Mouse (Mus musculus) hindbrain, embryonic 14.5 days (tissue): ENCODE results near the gene Prkcz. TPM values are rescaled to one million over a fixed set of nuclear protein-coding genes. Genes with fewer than 3 reads are reported as not detected.

Experiments
- ATAC-seq: fragments of 200-750 bp; cut with Nextera tagmentation; 2 replicates; pipeline ENCODE4 v1.8.0; 2017; ENCODE audit warnings: moderate number of reproducible peaks, mild to moderate bottlenecking, moderate TSS enrichment, moderate library complexity; ENCODE audit not compliant: low FRiP score
- DNase-seq: peaks from one replicate; pipeline ENCODE4 v3.0.0-alpha.2; 2015; ENCODE audit warnings: low spot score
- H3K27ac ChIP-seq: fragments of 300-500 bp; sonication (generic); 2 replicates; pipeline ENCODE4 v1.5.1; 2014; ENCODE audit warnings: mild to moderate bottlenecking, moderate library complexity
- H3K27me3 ChIP-seq: fragments of 300-500 bp; sonication (generic); 2 replicates; pipeline ENCODE4 v1.6.1; 2014; ENCODE audit warnings: mild to moderate bottlenecking, low read length, mixed read lengths; ENCODE audit not compliant: control insufficient read depth, insufficient read depth
- H3K36me3 ChIP-seq: fragments of 300-500 bp; sonication (generic); replicated peaks from 2 replicates; pipeline ENCODE4 v1.6.1; 2014; ENCODE audit not compliant: control insufficient read depth, insufficient read depth
- H3K4me1 ChIP-seq: fragments of 300-500 bp; sonication (generic); replicated peaks from 2 replicates; pipeline ENCODE4 v1.6.1; 2014; ENCODE audit warnings: antibody characterized with exemption, low read length, mixed read lengths; ENCODE audit not compliant: control insufficient read depth, insufficient read depth
- H3K4me2 ChIP-seq: fragments of 300-500 bp; sonication (generic); replicated peaks from 2 replicates; pipeline ENCODE4 v1.6.1; 2014; ENCODE audit warnings: mild to moderate bottlenecking, moderate library complexity
- H3K4me3 ChIP-seq: fragments of 300-500 bp; sonication (generic); replicated peaks from 2 replicates; pipeline ENCODE4 v1.5.1; 2014; ENCODE audit warnings: mild to moderate bottlenecking, low read length
- H3K9ac ChIP-seq: fragments of 300-500 bp; sonication (generic); 2 replicates; pipeline ENCODE4 v1.6.1; 2014
- H3K9me3 ChIP-seq: fragments of 300-500 bp; sonication (generic); 2 replicates; pipeline ENCODE4 v1.6.1; 2016; ENCODE audit warnings: low read length; ENCODE audit not compliant: control insufficient read depth
- WGBS: fragments of 180-500 bp; shearing (Covaris S2); extraction: QIAGEN DNeasy Blood & Tissue Kit; methylation state at CpG from one replicate; pipeline ENCODE4 v1.1.7; 2014; 5-methylcytosine and 5-hydroxymethylcytosine counted together
- polyA plus RNA-seq: library from polyadenylated mRNA; unstranded; fragments of >200 nt; fragmentation: Nextera tagmentation; extraction: Ambion mirVana; gene quantifications from 2 replicates; pipeline ENCODE4 v1.2.1, GENCODE M21; 2014

Gene Prkcz
- polyA plus RNA-seq, 1 experiment from 2014 or later = 73.9 TPM

- Histone ChIP-seq H3K36me3 (no peaks in the 10 kb centered on the region), H3K4me2 (no peak overlapping the region), H3K4me1 (no peaks in the 10 kb centered on the region), H3K27me3 (no peaks in the 10 kb centered on the region), H3K9me3 (no peaks in the 10 kb centered on the region), H3K27ac (no peak overlapping the region), H3K4me3 (no peak overlapping the region), H3K9ac (no peak overlapping the region)
- DNase-seq (no peak), ATAC-seq (no peak)
- 86% methylated on average over 8 of the region's 8 CpGs for WGBS
These were observed 26.0 kb upstream of the Prkcz start for GRCm38 (mm10) chr4:155387166-155387565.

DNA sequence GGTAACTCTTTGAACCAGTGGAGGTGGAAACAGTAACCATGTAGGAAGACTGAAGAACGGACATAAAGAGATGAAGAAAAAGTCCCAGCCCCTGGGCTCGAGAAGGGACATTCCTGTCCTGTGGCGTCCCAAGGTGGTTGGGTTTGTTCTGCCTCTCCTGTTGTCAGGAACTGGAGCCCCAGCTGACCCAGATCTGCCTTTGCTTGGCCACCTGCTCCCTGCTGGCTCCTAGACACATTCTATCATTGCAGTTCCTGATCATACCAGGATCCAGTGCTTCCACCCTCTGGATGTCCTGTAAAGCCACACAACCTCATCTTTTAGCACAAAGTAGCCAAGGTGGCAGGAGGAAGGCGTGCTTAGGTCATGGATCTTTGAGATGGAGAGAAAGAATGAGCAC, 22.2 kb upstream of the Prkcz start:
- 75% methylated on average over 4 of the region's 4 CpGs for WGBS
- Histone ChIP-seq H3K9me3 (no peaks in the 10 kb centered on the region), H3K36me3 (no peaks in the 10 kb centered on the region), H3K27me3 (no peaks in the 10 kb centered on the region), H3K4me3 (no peak overlapping the region), H3K27ac (no peak overlapping the region), H3K4me2 (no peak overlapping the region), H3K4me1 (no peaks in the 10 kb centered on the region), H3K9ac (no peak overlapping the region)
- DNase-seq (no peak), ATAC-seq (no peak)

GRCm38 (mm10) chr4:155382752-155383151, 21.6 kb upstream of the Prkcz start:
- Histone ChIP-seq H3K36me3 (no peaks in the 10 kb centered on the region), H3K4me1 (no peaks in the 10 kb centered on the region), H3K9me3 (no peaks in the 10 kb centered on the region), H3K9ac (0 out of 2 replicates have a peak overlapping the region, but pooled peaks have one; percentile 26), H3K4me3 (no peak overlapping the region), H3K27me3 (no peaks in the 10 kb centered on the region), H3K27ac (no peak overlapping the region), H3K4me2 (no peak overlapping the region)
- no peak for ATAC-seq
- WGBS = 11% methylated on average over 9 of the region's 9 CpGs
- DNase-seq = no peak

- H3K4me3 ChIP-seq = no peak overlapping the region
- ATAC-seq = no peak
- H3K9ac ChIP-seq = no peak overlapping the region
- no peak overlapping the region for H3K4me2 ChIP-seq
- WGBS = 48% methylated on average over 7 of the region's 7 CpGs
- no peak overlapping the region for H3K27ac ChIP-seq
- no peaks in the 10 kb centered on the region for H3K4me1 ChIP-seq
- no peaks in the 10 kb centered on the region for H3K27me3 ChIP-seq
- no peaks in the 10 kb centered on the region for H3K36me3 ChIP-seq
- DNase-seq = no peak
- no peaks in the 10 kb centered on the region for H3K9me3 ChIP-seq
These were observed 20.8 kb upstream of the Prkcz start for GRCm38 (mm10) chr4:155381974-155382373.

- no peak for DNase-seq
- WGBS = 74% methylated on average over 5 of the region's 5 CpGs
- H3K4me3 ChIP-seq = no peak overlapping the region
- no peak overlapping the region for H3K4me2 ChIP-seq
- no peak overlapping the region for H3K9ac ChIP-seq
- no peaks in the 10 kb centered on the region for H3K9me3 ChIP-seq
- no peak for ATAC-seq
- 0 out of 2 replicates have a peak, but pooled peaks cover 3% of the 10 kb centered on the region for H3K4me1 ChIP-seq
- no peak overlapping the region for H3K27ac ChIP-seq
- no peaks in the 10 kb centered on the region for H3K27me3 ChIP-seq
- no peaks in the 10 kb centered on the region for H3K36me3 ChIP-seq
These were observed 10.9 kb upstream of the Prkcz start for GRCm38 (mm10) chr4:155371797-155372735.

DNA sequence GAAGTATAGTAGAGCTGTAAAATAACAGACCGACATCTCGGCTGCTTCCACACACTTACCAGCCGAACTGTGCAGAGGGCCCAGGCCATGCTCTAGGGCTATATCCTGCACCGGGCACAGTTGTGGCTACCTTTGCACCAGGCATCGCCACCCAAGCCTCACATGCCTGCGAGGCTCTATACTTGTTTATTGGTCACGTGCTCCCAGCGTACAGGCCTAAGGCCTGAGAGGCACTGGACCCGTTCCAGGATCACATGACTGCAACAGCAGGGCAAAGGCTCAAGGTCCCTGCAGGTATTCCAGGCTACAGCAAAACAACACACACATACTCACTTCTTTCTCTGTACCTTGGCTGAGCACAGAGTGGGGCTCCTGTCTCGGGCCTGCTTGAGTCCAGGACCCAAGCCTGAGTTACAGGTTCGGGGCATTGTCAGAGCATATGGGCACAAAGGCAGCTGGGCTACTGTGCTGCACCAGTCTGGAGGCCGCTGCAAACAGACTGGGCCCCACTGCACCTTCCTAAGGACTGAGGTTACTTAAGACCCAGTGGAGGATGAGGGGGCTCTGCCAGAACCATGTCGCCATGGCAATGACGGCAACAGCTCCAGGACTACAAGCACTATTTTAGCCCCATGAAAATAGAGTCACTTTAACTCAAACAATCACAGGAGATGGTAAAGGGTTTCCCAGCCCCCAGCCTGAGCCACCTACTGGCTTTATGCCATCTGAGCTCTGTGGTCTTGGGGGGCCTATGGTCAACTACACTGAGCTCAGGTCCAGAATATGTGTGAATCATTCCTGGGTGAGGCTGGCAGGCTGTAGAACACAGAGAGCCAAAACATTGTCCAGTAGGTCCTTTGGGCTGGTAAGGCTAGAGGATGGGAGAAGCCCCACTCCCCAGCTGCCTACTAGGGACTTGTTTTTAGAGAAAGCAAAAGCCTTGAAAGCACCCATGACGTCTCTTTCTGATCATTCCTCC, 9.9 kb upstream of the Prkcz start:
- 0 out of 2 replicates have a peak, but pooled peaks cover 3% of the 10 kb centered on the region for H3K4me1 ChIP-seq
- no peak overlapping the region for H3K9ac ChIP-seq
- WGBS = 87% methylated on average over 15 of the region's 15 CpGs
- H3K27me3 ChIP-seq = no peaks in the 10 kb centered on the region
- H3K4me2 ChIP-seq = no peak overlapping the region
- H3K27ac ChIP-seq = no peak overlapping the region
- DNase-seq = no peak
- H3K9me3 ChIP-seq = no peaks in the 10 kb centered on the region
- no peak for ATAC-seq
- H3K4me3 ChIP-seq = no peak overlapping the region
- no peaks in the 10 kb centered on the region for H3K36me3 ChIP-seq

DNA sequence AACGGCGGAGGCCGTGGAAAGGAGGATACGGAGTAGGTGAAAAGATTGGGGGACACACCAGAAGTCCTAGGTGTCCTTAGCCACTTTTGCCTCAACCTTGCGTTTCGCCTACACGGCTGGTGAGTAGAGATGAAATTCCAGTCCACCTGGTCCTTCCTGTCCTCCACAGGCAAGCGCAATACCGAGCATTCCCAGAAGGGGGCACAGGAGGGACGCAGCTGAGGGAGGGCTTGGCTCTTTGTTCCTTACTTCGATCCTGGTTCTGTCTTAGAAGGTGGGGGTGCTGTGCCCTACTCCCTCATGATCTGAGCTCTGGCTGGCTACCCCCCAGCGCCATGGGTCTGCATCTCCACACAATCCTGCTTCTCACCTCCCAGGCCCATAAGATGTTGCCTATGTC, 7.5 kb upstream of the Prkcz start:
- no peak overlapping the region for H3K4me2 ChIP-seq

GRCm38 (mm10) chr4:155367739-155368138, 6.6 kb upstream of the Prkcz start:
- DNase-seq = no peak
- no peaks in the 10 kb centered on the region for H3K9me3 ChIP-seq
- no peak for ATAC-seq
- no peak overlapping the region for H3K4me2 ChIP-seq
- no peak overlapping the region for H3K9ac ChIP-seq
- 93% methylated on average over 9 of the region's 9 CpGs for WGBS
- no peak overlapping the region for H3K27ac ChIP-seq
- H3K36me3 ChIP-seq = no peaks in the 10 kb centered on the region
- H3K27me3 ChIP-seq = peaks cover 15% of the 10 kb centered on the region
- no peak overlapping the region for H3K4me3 ChIP-seq
- H3K4me1 ChIP-seq = 0 out of 2 replicates have a peak, but pooled peaks cover 3% of the 10 kb centered on the region

More for the DNA sequence above, 7.5 kb upstream of the Prkcz start:
- Histone ChIP-seq H3K36me3 (no peaks in the 10 kb centered on the region), H3K4me1 (0 out of 2 replicates have a peak, but pooled peaks cover 3% of the 10 kb centered on the region), H3K27ac (no peak overlapping the region), H3K4me3 (no peak overlapping the region), H3K27me3 (peaks cover 5% of the 10 kb centered on the region), H3K9me3 (no peaks in the 10 kb centered on the region), H3K9ac (no peak overlapping the region)
- DNase-seq (peak; percentile 58), ATAC-seq (no peak)
- WGBS = 26% methylated on average over 12 of the region's 12 CpGs

DNA sequence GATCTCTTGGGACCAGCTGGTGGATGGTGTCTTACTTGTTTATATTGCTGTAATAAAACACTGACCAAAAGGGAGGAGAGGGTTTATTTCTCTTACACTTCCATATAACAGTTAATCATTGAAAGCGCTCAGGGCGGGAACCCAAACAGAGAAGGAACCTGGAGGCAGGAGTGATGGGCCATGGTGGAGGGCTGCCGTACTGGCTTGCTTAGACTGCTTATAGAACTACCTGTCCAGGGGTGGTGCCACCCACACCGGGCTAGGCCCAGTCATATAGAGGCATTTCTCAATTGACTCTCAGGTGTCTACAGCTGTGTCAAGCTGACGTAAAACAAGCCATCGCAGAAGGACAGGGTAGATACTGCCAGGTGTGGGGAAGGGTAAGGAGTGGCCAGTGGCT, 5.6 kb upstream of the Prkcz start:
- 0 out of 2 replicates have a peak, but pooled peaks cover 3% of the 10 kb centered on the region for H3K4me1 ChIP-seq
- peaks cover 24% of the 10 kb centered on the region for H3K27me3 ChIP-seq
- H3K27ac ChIP-seq = no peak overlapping the region
- H3K4me3 ChIP-seq = no peak overlapping the region
- DNase-seq (no peak), ATAC-seq (no peak)
- H3K9ac ChIP-seq = no peak overlapping the region
- H3K36me3 ChIP-seq = no peaks in the 10 kb centered on the region
- WGBS = 94% methylated on average over 6 of the region's 6 CpGs
- H3K4me2 ChIP-seq = no peak overlapping the region
- no peaks in the 10 kb centered on the region for H3K9me3 ChIP-seq
